Mouse (Mus musculus): ENCODE results near the gene Hist2h3b.
"Not testable (repeated sequence)": the region's sequence is repeated elsewhere in the genome, so short reads cannot be mapped to it uniquely, and the experiment has no call there.

Gene Hist2h3b

GRCm38 (mm10) chr3:96268051-96268775 is at the start of gene Hist2h3b:
Gene Hist2h3b (plus strand): TSS chr3:96268654.
- DNase-seq (ENCODE audit: low spot score in 2 of 2) = peak; percentile 83 to 92

DNA sequence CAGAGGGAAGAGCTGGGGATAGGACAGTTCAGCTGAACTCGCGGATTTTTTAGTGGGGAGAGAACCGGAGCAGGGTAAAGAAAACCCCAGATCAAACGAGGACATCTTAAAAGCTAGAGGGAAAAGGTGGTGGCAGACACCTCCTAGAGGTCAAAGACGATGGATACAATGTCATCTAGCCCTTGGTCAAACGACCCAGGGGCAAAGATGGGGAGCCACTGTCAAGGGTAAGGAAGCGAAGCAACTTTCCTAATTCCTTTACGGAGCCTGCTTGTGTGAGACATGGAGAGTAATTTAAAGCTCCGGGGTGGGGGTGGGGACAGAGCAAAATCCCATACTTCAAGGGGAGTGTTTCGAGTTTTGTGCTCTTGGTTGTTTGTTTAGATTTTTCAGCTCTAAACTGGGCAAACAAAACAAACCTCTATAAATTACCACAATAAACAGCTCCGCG is 49.2 kb upstream of the Hist2h3b start:
- DNase-seq (ENCODE audit: low spot score in 2 of 2) = no peak

DNA sequence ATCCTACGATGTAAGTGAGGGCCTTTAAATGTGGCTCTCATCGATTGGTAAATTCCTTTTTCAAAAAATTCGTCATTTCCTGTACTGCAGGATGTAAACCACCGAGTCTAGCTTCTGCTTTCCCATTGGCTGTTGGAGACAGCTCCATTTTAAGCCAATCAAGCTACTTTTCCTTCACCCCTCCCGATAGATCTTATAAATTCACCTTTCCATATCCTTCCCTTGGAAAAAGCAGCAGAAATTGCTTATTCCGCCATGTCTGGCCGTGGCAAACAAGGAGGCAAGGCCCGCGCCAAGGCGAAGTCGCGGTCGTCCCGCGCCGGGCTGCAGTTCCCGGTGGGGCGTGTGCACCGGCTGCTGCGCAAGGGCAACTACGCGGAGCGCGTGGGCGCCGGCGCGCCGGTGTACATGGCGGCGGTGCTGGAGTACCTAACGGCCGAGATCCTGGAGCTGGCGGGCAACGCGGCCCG is 48.8 kb upstream of the Hist2h3b start, which contains the start of the genes Bola1 and Hist2h2ab:
Bola1 (minus strand) TSS at position 49 of the 470 bp plus-strand sequence.
Hist2h2ab (plus strand) TSS at position 205 of the 470 bp plus-strand sequence.
- peak; percentile 88 to 94 for DNase-seq (ENCODE audit: low spot score in 2 of 2)

GRCm38 (mm10) chr3:96220131-96220764 is 48.2 kb upstream of the Hist2h3b start:
- not testable (repeated sequence) for DNase-seq (ENCODE audit: low spot score in 2 of 2)

GRCm38 (mm10) chr3:96220765-96221639 is 47.5 kb upstream of the Hist2h3b start, which contains the start of the genes Hist2h2ac and Hist2h2be:
Gene Hist2h2ac (minus strand): TSS chr3:96220880.
Gene Hist2h2be (plus strand): TSS chr3:96221119.
- DNase-seq (ENCODE audit: low spot score in 2 of 2) = peak; percentile 96 to 97

DNA sequence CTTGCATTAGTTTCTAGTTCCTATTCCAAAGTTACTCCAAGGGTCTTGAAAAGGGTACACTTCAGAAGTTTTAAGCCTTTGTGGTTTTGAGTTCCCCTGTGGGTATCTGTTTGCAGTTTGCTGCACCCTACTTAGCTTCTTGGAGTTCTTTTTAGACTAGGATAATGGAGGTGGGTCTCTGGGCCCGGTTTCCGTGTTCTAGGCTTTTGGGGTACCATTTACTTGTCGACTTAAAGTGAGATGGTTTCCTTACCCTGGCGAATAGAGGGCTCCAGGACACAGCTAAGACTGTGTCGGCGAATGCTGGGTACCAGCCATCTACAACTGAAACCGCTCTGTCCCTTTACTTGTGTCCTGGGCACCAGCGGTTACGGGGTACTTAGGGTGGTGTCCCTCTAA is 46.8 kb upstream of the Hist2h3b start:
- DNase-seq (ENCODE audit: low spot score in 2 of 2) = no peak

DNA sequence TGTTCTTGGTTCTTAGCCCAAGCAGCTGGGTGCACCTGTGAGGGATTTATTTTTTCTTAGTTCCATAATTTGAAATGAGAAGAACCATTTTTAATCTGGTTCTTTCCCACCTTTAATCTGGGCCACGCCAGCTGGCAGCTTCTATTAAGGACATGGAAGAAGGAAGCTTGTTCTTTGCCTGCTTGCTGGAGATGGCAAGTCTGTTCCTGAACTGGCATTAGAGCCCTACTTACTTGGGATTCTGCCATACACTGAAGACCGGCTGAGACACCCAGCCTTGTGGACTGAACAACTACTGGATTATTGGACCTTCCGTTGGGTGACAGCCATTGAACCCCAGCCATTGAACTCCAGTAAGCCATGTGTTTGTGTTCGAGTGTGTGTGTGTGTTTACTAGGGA is 45.7 kb upstream of the Hist2h3b start:
- no peak for DNase-seq (ENCODE audit: low spot score in 2 of 2)

- DNase-seq (ENCODE audit: low spot score in 2 of 2) = no peak
Measured at GRCm38 (mm10) chr3:96225421-96225820, 43.0 kb upstream of the Hist2h3b start.

DNA sequence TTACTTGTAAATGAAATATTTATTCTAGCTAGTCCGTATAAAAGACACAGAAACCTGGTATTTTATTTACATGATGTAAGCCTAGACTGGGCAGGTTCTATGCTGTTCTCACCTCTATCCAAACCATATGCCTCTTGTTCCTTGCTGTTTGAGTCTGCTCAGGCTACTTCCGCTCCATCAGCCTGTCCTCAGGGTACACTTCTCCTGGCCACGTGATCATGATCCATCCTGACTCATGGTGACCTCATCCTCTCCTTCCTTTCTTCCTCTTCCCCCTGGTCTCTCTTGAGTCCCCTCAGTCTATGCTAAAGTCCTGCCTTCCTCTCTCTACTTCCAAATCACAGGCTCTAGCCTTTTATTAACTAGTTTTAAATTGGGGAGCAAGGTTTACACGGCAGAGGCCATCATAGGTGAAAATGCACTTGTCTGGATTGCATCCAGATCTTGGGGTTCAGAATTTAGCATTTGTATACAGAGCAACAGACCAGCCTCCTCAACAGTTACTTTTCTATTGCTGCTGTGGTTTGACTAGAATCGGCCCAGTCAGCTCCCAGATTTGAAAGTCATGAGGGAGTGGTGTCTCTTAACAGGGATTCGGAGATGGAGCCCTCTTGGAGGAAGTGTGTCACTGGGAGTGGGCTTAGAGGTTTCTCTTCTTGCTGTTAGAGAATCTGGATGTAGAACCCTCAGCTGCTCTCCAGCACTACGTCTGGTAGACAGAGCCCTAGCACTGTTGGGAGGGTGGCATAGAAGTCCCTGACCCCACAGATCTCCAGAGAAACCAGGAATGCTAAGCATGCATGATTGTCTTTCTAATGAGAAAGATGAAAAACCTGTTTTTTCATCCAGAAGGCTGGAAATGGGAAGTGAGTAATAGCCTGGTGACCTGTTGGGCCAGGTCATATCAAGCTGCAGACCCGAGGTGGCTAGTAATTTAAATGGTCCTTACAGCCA is 41.5 kb upstream of the Hist2h3b start:
- peak; percentile 58 to 61 for DNase-seq (ENCODE audit: low spot score in 2 of 2)

- DNase-seq (ENCODE audit: low spot score in 2 of 2) = no peak
Measured at GRCm38 (mm10) chr3:96228828-96229227, 39.6 kb upstream of the Hist2h3b start.

DNA sequence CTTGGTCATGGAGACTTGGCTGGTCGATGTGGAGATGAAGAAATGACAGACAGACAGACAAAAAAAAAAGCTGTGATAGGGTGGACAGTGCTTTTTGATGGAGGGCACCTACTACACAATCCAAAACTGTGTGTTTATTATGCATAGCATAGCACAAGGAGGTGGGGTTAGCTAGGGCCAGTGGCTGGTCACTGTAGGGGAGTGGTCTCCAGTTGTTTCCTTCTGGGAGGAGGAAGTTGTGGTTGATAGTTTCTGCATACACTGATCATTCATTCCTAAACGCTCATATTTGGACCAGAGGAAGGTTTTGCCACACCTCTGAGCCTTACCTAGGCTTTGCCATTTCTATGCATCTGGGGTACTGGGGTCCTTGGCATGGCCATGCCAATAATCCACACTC is 38.0 kb upstream of the Hist2h3b start:
- no peak for DNase-seq (ENCODE audit: low spot score in 2 of 2)

GRCm38 (mm10) chr3:96230910-96231757 is 37.3 kb upstream of the Hist2h3b start:
- peak; percentile 46 for DNase-seq (ENCODE audit: low spot score in 2 of 2)

GRCm38 (mm10) chr3:96231758-96232120 is 36.7 kb upstream of the Hist2h3b start:
- no peak for DNase-seq (ENCODE audit: low spot score in 2 of 2)

DNA sequence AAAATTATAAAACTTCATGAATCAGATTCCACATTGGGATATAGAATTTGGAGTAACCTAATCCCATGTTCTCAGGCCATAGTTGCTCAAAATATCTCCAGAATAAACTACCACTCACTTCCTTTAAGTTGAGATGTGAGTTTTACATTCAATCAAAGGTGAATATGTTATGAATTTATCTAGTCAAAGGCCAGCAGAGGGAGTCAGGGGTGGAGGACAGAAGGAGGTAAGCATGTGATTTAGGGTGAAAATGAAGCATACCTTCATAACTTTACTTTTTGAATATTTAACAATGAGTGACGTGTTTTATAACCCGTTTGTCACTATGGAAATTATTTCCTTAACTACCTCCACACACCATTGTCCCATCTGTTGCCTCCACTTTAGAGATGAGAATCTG is 33.5 kb upstream of the Hist2h3b start:
- DNase-seq (ENCODE audit: low spot score in 2 of 2) = no peak

DNA sequence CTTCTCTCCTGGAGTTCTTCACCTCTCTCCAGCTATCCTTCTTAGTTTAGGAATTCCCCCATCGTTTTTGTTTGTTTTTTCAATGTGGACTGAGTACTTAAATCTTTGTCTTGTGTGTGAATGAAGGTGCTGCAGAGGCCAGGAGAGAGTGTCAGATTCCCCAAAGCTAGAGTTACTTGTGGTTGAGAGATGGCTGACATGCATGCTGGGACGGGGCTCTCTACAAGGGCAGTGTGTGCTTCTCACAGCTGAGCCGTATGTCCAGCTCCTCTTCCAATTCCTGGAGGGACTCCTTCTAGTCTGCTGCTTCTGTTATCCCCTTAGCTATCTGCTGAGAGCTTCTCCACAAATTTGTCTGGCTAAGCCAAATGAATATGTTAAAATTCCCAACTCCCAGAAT is 32.6 kb upstream of the Hist2h3b start:
- DNase-seq (ENCODE audit: low spot score in 2 of 2) = no peak

DNA sequence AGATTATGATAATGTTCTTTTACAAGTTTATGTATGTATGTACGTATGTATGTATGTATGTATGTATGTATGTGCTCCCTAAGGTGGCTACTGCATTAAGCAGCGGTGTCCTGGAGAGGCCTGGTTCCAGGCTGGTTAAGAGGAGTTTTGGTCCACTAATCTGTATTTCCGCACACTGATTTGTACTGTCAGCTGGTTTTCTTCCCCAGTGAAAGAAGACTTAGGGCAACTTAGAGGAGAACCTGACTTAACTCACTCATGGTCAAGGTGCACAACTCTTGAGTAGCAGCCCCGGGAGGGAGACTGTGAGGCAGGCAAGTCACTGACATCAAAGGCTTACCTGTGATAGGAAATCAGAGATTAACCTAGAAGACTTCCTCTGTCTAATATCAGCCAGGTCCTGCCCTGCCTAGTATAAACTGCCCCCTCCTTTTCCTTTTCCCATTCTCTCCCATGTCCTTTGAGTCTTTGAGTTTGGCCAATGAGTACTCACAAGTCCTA is 31.6 kb upstream of the Hist2h3b start:
- no peak for DNase-seq (ENCODE audit: low spot score in 2 of 2)

DNA sequence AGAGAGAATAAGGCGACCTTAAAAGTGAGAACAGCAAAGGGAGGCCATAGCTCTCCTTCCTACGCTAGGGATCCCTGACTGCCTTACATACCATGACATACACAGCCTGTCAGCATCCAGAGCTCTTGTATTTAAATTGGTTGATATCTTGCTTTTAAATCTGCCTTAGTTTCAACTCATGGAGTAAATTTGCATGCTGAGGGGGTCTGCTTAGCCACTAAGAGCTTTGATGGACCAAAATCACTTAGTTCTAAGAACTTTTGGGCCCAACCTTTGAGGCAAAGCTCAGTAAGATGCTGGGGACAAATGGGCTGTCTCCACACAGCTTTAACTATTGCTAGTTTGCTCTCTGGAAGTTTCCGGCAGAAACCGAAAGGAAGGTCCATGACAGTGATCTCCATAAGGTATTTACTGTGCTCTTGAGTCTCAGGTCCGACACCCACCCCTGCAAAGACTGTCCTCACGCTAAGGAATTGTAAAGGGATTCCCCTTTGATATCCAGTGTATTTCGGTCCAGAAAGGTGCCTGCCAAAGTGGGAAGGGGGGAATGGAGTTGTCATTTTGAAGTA is 31.0 kb upstream of the Hist2h3b start:
- no peak for DNase-seq (ENCODE audit: low spot score in 2 of 2)

DNA sequence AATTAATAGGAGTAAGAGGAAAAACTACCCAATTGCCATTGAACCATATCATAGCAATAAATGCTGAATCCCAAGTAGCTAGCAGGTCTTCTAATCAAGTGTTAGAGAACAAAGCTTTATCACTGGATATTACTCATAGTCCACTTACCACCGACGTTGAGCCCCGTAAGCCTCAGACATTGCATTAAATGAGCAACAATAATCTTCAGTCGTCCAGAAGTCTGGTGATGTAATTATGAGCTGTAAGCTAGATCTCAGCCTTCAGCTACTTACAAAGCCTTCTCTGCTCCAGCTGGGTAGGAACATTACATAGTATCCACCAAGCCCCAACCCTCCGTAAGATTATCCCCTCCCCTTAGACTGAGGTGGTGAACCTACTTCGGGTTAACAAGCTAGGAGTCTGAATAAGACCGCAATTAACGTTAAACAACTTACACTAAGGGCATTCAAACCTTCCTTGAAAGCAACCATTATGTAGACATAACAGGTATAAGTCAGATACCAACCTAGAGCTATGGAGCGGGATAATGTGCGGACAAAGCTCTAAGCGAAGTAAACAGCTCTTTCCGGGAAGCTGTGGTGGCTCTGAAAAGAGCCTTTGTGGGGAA is 30.4 kb upstream of the Hist2h3b start:
- no peak for DNase-seq (ENCODE audit: low spot score in 2 of 2)

Measured in heart, adult 9 months (tissue).